Comparison of ENCODE assay signal across 10 mouse cellular contexts in genomic region chr8:120531775-120532516, GRCm38 (mm10). TPM values are rescaled to one million over a fixed set of nuclear protein-coding genes. Genes with fewer than 3 reads are reported as not detected.
DNase-seq lines count a peak whose midpoint lies in the region; ATAC-seq and TF ChIP-seq lines count a peak whose summit lies in the region.
"Had no signal": no experiment of that assay in that cellular context is flagged by ENCODE, and none has a peak within 500 bp of the region (broad histone marks: within the 10 kb centered on the region; RNA-seq: fewer than 3 reads in every experiment).

No protein-coding gene starts in this region.

- H3K36me3 ChIP-seq in CH12.LX (replicated peaks in 1 of 2; ENCODE audit: control insufficient read depth in 1 of 2, insufficient read depth in 1 of 2, low read length in 1 of 2) (peaks cover 0 to 7% of the 10 kb centered on the region in 2 experiments), ES-Bruce4 (ENCODE audit: control insufficient read depth, insufficient read depth, low read length, poor library complexity, severe bottlenecking) (no peaks in the 10 kb centered on the region)
- no peaks in the 10 kb centered on the region for H3K36me3 ChIP-seq in liver, embryonic 16.5 days (ENCODE audit: control insufficient read depth, insufficient read depth)

- no peak for ATAC-seq in liver, embryonic 16.5 days (ENCODE audit: low read depth)

- TF ChIP-seq CTCF in CH12.LX (conservative IDR thresholded peaks at IDR 0.05 in 1 of 2, IDR thresholded peaks at IDR 0.05 in 1 of 2; ENCODE audit: low read depth in 2 of 2, low read length in 2 of 2) (no peak), ES-Bruce4 (IDR thresholded peaks at IDR 0.05; ENCODE audit: low read depth, low read length) (no peak)

- no peak for TF ChIP-seq POLR2A in CH12.LX (IDR thresholded peaks at IDR 0.05; ENCODE audit: low read depth, low read length)
- no peak for TF ChIP-seq POLR2A in ES-Bruce4 (IDR thresholded peaks at IDR 0.05; ENCODE audit: insufficient read depth, low read length)

- intact Hi-C loops in heart, postnatal 10 days (cut with DNase I), result no loop called here

- H3K79me2 ChIP-seq in CH12.LX (replicated peaks; ENCODE audit: control insufficient read depth, extremely low read depth, insufficient read depth, poor library complexity, severe bottlenecking), result peaks cover 39% of the 10 kb centered on the region

- peak overlapping the region; percentile 50 for H3K9ac ChIP-seq in CH12.LX (ENCODE audit: insufficient read depth, low read depth)
- H3K9ac ChIP-seq in ES-Bruce4 (ENCODE audit: low read depth, poor library complexity, severe bottlenecking), result peak overlapping the region; percentile 65
- peak overlapping the region; percentile 16; the same call in 1 of the 2 replicates for H3K9ac ChIP-seq in liver, embryonic 16.5 days (ENCODE audit: low read depth, low read length)

- H3K27me3 ChIP-seq in CH12.LX (replicated peaks) (peaks cover 12% of the 10 kb centered on the region), ES-Bruce4 (ENCODE audit: control insufficient read depth, insufficient read depth, low read length, poor library complexity, severe bottlenecking) (no peaks in the 10 kb centered on the region)
- no peaks in the 10 kb centered on the region for H3K27me3 ChIP-seq in liver, embryonic 16.5 days (ENCODE audit: control insufficient read depth, insufficient read depth, low read depth, low read length)

- dilution Hi-C loops in CH12.LX (cut with MboI; ENCODE audit: extremely low pct_ligation_motif_present, extremely low pct_unique_long_range_greater_than_20kb, low sequenced_read_pairs), result no loop called here

- in situ Hi-C loops in CH12.LX (cut with MboI; ENCODE audit: low pct_ligation_motif_present, low pct_unique_long_range_greater_than_20kb, low sequenced_read_pairs), result loop anchor here (10.0 kb wide), 1 partner anchor 207 kb away; no protein-coding TSS in a partner anchor

- DNase-seq in CH12.LX (ENCODE audit: extremely low read depth), result no peak
- peak; percentile 44 to 57 for DNase-seq in heart, postnatal 10 days
- DNase-seq in adrenal gland, adult 18-20 months (ENCODE audit: low spot score in 2 of 2), result no peak
- DNase-seq in embryo, embryonic 10.5 days (ENCODE audit: low spot score), result no peak
- no peak for DNase-seq in natural killer cell, adult 2 months (ENCODE audit: low spot score in 2 of 2)
- DNase-seq: adrenal gland, adult 2 months; right cerebral cortex, postnatal 25 days had no signal

- H3K4me1 ChIP-seq in CH12.LX (ENCODE audit: control insufficient read depth in 1 of 2, insufficient read depth in 2 of 2) (peaks cover 50 to 88% of the 10 kb centered on the region in 2 experiments), ES-Bruce4 (ENCODE audit: control insufficient read depth, insufficient read depth, low read length) (peaks cover 26% of the 10 kb centered on the region)
- H3K4me1 ChIP-seq in liver, embryonic 16.5 days (ENCODE audit: control insufficient read depth, low read depth, low read length), result peaks cover 80% of the 10 kb centered on the region

- H3K4me3 ChIP-seq in CH12.LX (replicated peaks in 1 of 3; ENCODE audit: low read depth in 2 of 3, low read length in 2 of 3, poor library complexity in 1 of 3), result no peak overlapping the region
- no peak overlapping the region for H3K4me3 ChIP-seq in ES-Bruce4 (ENCODE audit: low read depth, low read length)
- no peak overlapping the region for H3K4me3 ChIP-seq in liver, embryonic 16.5 days (ENCODE audit: low read depth, low read length)

- TF ChIP-seq EP300 in CH12.LX (IDR thresholded peaks at IDR 0.05; ENCODE audit: low read length) (no peak), ES-Bruce4 (IDR thresholded peaks at IDR 0.05; ENCODE audit: insufficient read depth, low read depth, low read length) (no peak)

- peak overlapping the region; percentile 89 for H3K4me2 ChIP-seq in CH12.LX (ENCODE audit: insufficient read depth, low read depth, poor library complexity, severe bottlenecking)
- peak overlapping the region; percentile 38 for H3K4me2 ChIP-seq in liver, embryonic 16.5 days (ENCODE audit: low read depth, low read length)

- H3K27ac ChIP-seq in CH12.LX (ENCODE audit: insufficient read depth, low read depth), result peak overlapping the region; percentile 44; the same call in 1 of the 2 replicates
- peak overlapping the region; percentile 98 for H3K27ac ChIP-seq in ES-Bruce4 (ENCODE audit: insufficient read depth, low read length)
- 0 out of 2 replicates have a peak overlapping the region, but pooled peaks have one; percentile 16 for H3K27ac ChIP-seq in liver, embryonic 16.5 days (ENCODE audit: low read length)
- H3K27ac ChIP-seq: left cerebral cortex, adult 2 months had no signal

- H3K9me3 ChIP-seq in CH12.LX (replicated peaks; ENCODE audit: low read length) (no peaks in the 10 kb centered on the region), ES-Bruce4 (replicated peaks; ENCODE audit: control insufficient read depth, insufficient read depth, low read length, poor library complexity, severe bottlenecking) (no peaks in the 10 kb centered on the region)
- H3K9me3 ChIP-seq in liver, embryonic 16.5 days (replicated peaks; ENCODE audit: control insufficient read depth, low read length), result no peaks in the 10 kb centered on the region

- TF ChIP-seq RAD21 in CH12.LX (IDR thresholded peaks at IDR 0.05; ENCODE audit: low read depth, low read length), result no peak

- 59% methylated on average over 10 of the region's 10 CpGs for WGBS in liver, embryonic 16.5 days (ENCODE audit: insufficient replicate concordance)

TF ChIP-seq in CH12.LX, 34 proteins besides CTCF, POLR2A, EP300 and RAD21:
- TF ChIP-seq E2F4 (IDR thresholded peaks at IDR 0.05; ENCODE audit: insufficient replicate concordance, low read depth, low read length) (no peak), NRF1 (IDR thresholded peaks at IDR 0.05; ENCODE audit: low read depth, low read length) (no peak), MXI1 (IDR thresholded peaks at IDR 0.05; ENCODE audit: low read depth, low read length) (no peak), SIN3A (IDR thresholded peaks at IDR 0.05; ENCODE audit: low read length) (no peak), USF1 (IDR thresholded peaks at IDR 0.05; ENCODE audit: low read depth, low read length) (no peak), TBP (conservative IDR thresholded peaks at IDR 0.05; ENCODE audit: low read depth, low read length) (no peak), ZC3H11A (IDR thresholded peaks at IDR 0.05; ENCODE audit: low read depth, low read length) (no peak), RCOR1 (conservative IDR thresholded peaks at IDR 0.05; ENCODE audit: low read depth, low read length) (no peak), MEF2A (IDR thresholded peaks at IDR 0.05; ENCODE audit: borderline replicate concordance, low read depth, low read length) (no peak)
TF ChIP-seq in CH12.LX: peak in this region for 0.

RNA-seq across cellular contexts. Expression of gene Gins2, which starts 57.2 kb away (rescaled TPM):
- total RNA-seq in CH12.LX (2012; rRNA removed), result 61.2 and 68.4 TPM in 2 replicates
- total RNA-seq in CH12.LX (2014; rRNA removed), result 50.0 TPM in 2 replicates
- polyA plus RNA-seq in CH12.LX (2012; ENCODE audit: insufficient read length, low read depth), result 127 and 129 TPM in 2 replicates
- 51.3 and 52.0 TPM in 2 replicates for polyA plus RNA-seq in ES-Bruce4 (2011; ENCODE audit: insufficient read depth, insufficient read length, low read depth, missing spikeins)
- total RNA-seq in heart, postnatal 10 days (2021), result 10 to 100 TPM; 14.6 to 15.2 TPM
- 40.6 and 43.3 TPM in 2 replicates for polyA plus RNA-seq in liver, embryonic 16.5 days (2015; fragmentation: Nextera tagmentation; extraction: Ambion mirVana)
- 1 to 10 TPM; 4.6 to 5.0 TPM for total RNA-seq in adrenal gland, adult 18-20 months (2021)

Comparison
In these comparisons a context has a peak if more than half of its experiments do, and no peak if none do; other contexts are left out.
1. DNase-seq: peak in heart, postnatal 10 days (2 of 2); none in CH12.LX (single experiment), adrenal gland, adult 18-20 months (0 of 2), embryo, embryonic 10.5 days (single experiment) and natural killer cell, adult 2 months (0 of 2).
2. H3K27ac ChIP-seq: peak in every context shown above with its lines; median percentile 98 in ES-Bruce4; 44 in CH12.LX; 16 in liver, embryonic 16.5 days.
3. Peak in every context shown above with its lines, with median percentiles within 50 percentile points of each other: H3K9ac ChIP-seq.